Mouse (Mus musculus) liver (tissue): ENCODE results near the gene Polr3c.
A peak's percentile ranks its signal among the peaks of the same experiment; 100 is the strongest.
"Not testable (repeated sequence)": the region's sequence is repeated elsewhere in the genome, so short reads cannot be mapped to it uniquely, and the experiment has no call there.

Source experiments
- DNase-seq: peaks from one replicate; pipeline ENCODE4 v3.0.0-alpha.2; 2020; ENCODE audit warnings: mixed read lengths

Polr3c gene

DNA sequence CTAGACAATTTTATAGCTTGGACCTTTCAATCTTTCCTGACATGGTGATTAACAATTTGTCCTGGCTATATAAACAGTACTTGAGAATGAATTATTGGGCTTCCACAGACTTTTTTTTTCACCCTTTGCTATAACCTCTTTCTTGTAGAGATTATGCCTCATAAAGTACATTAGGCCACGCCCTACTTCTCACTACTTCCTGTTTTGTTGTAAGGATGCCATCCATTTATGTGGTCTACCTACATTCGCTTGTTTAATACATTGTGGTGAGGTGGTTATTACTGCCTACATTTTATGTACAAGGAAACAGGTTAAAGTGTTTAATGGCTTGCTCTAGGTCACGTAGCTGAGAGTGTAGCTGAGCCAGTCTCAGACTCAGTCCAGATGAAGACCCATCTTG is 52.3 kb downstream of the Polr3c start:
- DNase-seq = no peak

DNA sequence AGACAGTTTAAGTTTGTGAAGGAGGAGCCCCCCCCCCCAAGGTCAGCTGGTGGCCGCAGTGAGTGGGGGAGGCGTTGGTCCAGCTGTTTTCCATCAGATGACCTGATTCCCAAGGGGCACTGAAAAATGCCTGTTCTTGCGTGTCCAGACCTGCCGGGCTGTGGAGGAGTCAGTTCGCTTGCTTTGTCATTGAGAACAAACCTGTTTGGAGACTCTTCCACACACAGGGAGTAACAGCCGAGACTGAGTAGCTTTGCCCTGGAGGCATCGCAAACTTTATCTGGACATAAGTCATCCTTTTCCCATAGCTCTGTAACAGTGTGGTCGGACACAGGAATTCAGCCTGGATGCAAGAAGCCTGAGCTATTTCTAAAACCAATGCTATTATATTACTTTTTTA is 53.0 kb downstream of the Polr3c start:
- DNase-seq = no peak

GRCm38 (mm10) chr3:96673514-96673913 is 53.9 kb downstream of the Polr3c start:
- DNase-seq = no peak

DNA sequence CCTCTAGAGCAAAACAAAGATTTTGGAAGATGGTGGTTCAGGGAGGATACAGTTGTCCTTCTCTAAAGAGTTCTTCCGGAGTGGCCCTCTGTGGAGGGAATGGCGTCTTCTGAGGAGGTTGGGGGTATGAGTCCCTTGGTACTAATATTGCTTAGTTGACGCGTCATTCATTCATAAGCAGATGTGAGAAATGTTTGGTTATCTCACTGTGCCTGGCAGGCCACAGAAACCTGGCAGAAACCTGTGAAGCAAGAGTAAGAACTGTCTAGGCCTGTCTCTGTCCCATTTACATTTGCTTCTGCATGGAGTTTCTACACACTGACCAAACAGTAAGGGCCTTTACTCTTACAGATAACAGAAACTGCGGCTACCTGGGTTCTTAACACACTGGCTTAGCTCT is 55.9 kb downstream of the Polr3c start:
- no peak for DNase-seq

DNA sequence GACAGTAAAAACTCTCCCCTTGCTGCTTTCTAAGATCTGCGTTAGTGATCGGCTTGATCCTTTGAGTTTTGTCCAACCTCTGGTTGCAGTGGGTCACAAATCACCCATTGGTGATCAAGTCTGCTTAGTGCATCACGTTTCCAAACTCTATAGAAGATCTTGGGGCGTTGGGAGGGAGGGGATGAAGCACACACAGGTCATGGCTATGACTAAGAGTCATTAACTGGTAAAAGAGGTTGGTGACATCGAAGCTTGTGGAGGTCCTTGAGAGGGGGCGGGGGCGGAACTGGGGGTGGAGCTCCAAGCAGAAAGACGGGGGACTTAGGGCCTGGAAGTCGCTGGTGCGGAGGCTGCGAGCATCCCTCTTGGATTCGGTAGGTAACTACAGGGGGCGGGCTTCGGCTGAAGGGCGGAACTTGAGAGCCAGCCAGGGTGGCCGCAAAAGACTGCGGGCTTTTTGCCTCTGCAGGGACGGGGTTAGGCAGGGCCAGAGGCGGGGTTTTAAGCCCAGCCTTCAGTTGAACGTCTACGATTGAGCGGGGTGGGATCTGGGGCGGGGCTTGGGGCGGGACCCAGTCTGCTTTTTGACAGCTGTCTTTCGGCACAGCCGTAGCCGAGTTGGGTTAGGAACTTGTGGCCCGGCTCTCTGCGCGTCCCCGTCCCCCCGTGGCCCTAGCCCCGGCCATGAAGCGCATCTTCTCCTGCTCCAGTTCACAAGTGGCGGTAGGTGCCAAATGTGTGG is 57.5 kb downstream of the Polr3c start, which contains the start of gene Ankrd35:
Ankrd35 (plus strand) TSS at position 405 of the 742 bp plus-strand sequence.
- peak; percentile 88 for DNase-seq

DNA sequence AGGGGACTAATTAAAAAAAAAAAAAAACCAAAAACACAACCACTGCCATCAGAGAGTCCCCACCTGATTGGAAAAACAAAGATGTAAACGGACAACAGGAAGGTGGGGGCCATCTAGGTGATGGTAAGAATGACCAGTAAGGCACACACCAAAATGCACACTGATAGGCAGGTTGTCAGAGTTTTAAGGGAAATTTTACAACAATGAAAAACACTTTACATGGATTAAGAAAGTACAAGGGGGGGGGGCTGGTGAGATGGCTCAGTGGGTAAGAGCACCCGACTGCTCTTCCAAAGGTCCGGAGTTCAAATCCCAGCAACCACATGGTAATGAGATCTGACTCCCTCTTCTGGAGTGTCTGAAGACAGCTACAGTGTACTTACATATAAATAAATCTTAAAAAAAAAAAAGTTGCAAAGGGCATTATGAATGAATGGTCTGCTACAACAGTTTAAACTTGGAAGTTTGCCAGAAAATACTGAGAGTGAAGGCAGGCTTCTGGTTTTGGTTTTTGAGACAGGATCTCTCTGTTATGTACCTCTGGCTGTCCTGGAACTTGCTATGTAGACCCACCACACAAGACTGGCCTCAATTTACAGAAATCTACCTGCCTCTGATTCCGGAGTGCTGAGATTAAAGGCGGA is 58.9 kb downstream of the Polr3c start:
- no peak for DNase-seq

DNA sequence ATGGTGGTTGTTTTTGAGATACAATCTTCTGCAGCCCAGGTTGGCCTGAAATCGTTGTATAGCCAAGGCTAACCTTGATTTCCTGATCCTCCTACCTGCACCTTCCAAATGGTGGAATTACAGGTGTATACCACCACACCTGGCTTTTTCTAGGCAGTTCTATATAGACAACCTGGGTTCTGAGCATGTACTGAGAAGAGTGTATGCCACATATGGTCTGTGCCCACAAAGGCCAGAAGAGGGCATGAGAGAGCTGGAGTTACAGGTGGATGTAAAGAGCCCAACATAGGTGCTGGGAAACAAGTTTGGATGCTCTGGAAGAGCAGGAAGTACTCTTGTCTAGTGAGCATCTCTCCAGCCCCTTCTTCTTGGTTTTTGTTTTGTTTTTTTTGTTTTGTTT is 60.1 kb downstream of the Polr3c start:
- peak; percentile 34 for DNase-seq

GRCm38 (mm10) chr3:96666916-96667315 is 60.5 kb downstream of the Polr3c start:
- no peak for DNase-seq

- DNase-seq = not testable (repeated sequence)
These were observed 61.6 kb downstream of the Polr3c start for GRCm38 (mm10) chr3:96665732-96666363.

DNA sequence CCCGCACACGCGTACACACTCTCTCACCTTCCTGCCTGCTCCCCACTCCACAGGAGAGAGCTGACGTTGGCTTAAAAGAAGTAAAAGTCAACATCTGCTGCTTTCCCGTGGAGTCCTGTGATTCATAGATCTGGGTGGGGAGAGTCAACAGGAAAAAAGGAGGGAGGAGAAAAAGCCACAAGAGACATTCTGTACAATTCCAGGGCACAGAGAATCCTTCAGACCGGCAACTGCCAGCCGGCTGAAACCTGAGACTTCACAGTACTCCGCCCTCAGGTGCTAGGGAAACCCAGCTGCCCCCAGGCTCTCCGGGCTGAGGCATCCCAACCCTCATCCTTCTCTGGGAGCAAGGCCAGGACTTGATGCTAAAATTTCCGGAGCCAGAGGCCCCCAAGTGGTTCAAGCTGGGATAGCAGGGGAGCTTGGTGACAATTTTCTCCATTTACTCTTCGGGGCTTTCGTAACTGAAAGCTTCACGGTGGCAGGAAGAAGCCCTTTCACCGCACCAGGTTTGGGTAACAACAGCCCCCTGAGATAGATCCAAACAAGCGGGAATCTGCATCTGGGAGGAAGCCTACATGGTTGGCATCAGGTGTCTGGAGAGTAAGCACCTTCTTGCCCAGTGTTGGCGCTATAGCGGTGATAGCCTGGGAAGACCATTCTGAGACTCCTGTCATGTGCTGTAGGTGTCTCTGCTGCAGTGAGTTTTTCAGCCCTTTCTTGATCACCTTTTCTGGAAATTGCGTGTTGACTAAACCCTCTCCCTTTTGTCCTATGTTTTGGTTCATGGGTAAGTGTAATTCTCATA is 63.8 kb downstream of the Polr3c start:
- peak; percentile 67 for DNase-seq

DNA sequence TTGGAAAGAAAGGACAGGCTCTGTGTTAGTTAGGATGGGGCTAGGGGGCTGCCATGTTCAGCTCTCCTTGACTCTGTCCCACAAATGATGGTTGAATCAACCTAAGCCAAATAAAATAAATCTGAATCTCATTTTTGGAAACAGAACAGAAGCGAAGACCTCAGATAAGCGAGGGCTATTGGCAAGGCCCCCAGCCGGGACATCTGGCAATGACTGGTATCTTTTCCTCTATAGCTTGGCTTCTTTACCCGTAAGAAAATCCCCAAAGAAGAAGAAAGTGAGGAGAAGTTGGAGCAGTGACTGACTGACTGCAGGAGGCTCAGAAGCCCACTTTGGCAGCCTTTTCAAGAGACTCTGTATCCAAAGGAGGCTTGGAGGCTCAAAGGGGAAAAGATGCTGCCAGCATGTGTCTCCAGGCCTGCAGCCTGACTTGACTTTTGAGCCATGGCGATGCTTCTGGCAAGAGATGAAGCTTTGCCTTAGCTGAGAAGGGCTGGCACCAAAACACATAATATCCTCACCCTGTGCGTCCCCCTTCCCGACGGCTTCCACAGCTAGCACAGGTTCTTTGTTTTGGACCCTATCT is 64.6 kb downstream of the Polr3c start:
- no peak for DNase-seq
